Mouse (Mus musculus) urinary bladder, postnatal 25 days (tissue): ENCODE data around the gene Dnajc1.

Experiments used
- DNase-seq: peaks from one replicate; pipeline ENCODE4 v3.0.0; 2022; ENCODE audit warnings: low spot score

Gene Dnajc1

GRCm38 (mm10) chr2:18392331-18393021 is at the start of gene Dnajc1:
Dnajc1 (minus strand) TSS chr2:18392830.
- DNase-seq = peak; percentile 75

GRCm38 (mm10) chr2:18441871-18442270 is 49.2 kb upstream of the Dnajc1 start:
- no peak for DNase-seq

- DNase-seq = no peak
These were observed 22.6 kb upstream of the Dnajc1 start for GRCm38 (mm10) chr2:18415242-18415641.

- no peak for DNase-seq
These were observed 11.0 kb upstream of the Dnajc1 start for GRCm38 (mm10) chr2:18403679-18404078.

GRCm38 (mm10) chr2:18401771-18402170 is 9.1 kb upstream of the Dnajc1 start:
- no peak for DNase-seq

- no peak for DNase-seq
These were observed 441 bp upstream of the Dnajc1 start for GRCm38 (mm10) chr2:18393022-18393519.

- no peak for DNase-seq
These were observed 769 bp downstream of the Dnajc1 start for GRCm38 (mm10) chr2:18391861-18392260.

- DNase-seq = no peak
These were observed 3.0 kb downstream of the Dnajc1 start for GRCm38 (mm10) chr2:18389631-18390030.

GRCm38 (mm10) chr2:18381662-18382061 is 11.0 kb downstream of the Dnajc1 start:
- no peak for DNase-seq

- no peak for DNase-seq
These were observed 20.0 kb downstream of the Dnajc1 start for GRCm38 (mm10) chr2:18372400-18373182.

GRCm38 (mm10) chr2:18370794-18371498 is 21.7 kb downstream of the Dnajc1 start:
- DNase-seq = no peak

GRCm38 (mm10) chr2:18364402-18364801 is 28.2 kb downstream of the Dnajc1 start:
- DNase-seq = no peak

- DNase-seq = no peak
These were observed 37.3 kb downstream of the Dnajc1 start for GRCm38 (mm10) chr2:18355293-18355692.

- no peak for DNase-seq
These were observed 40.0 kb downstream of the Dnajc1 start for GRCm38 (mm10) chr2:18352620-18353019.

GRCm38 (mm10) chr2:18343464-18343863 is 49.2 kb downstream of the Dnajc1 start:
- no peak for DNase-seq

- DNase-seq = no peak
These were observed 74.0 kb downstream of the Dnajc1 start for GRCm38 (mm10) chr2:18318671-18319070.

- DNase-seq = no peak
These were observed 74.9 kb downstream of the Dnajc1 start for GRCm38 (mm10) chr2:18317503-18318281.

GRCm38 (mm10) chr2:18316909-18317308 is 75.7 kb downstream of the Dnajc1 start:
- no peak for DNase-seq

GRCm38 (mm10) chr2:18310261-18311104 is 82.1 kb downstream of the Dnajc1 start:
- DNase-seq = no peak

GRCm38 (mm10) chr2:18307440-18308305 is 85.0 kb downstream of the Dnajc1 start:
- no peak for DNase-seq
